Mouse (Mus musculus) layer of hippocampus, adult 2 months (tissue): ENCODE measurements around the gene Thyn1. TPM values are rescaled to one million over a fixed set of nuclear protein-coding genes. Genes with fewer than 3 reads are reported as not detected.
A peak's percentile ranks its signal among the peaks of the same experiment; 100 is the strongest.

Source experiments
- DNase-seq, 2 experiments: peaks; one replicate each; pipeline ENCODE4 v3.0.0; 2022; ENCODE audit warnings: low spot score in 2 of 2
- H3K27ac ChIP-seq: fragments of 200-600 bp; 2 replicates; pipeline ENCODE4 v1.8.1; 2022
- H3K4me3 ChIP-seq: fragments of 200-600 bp; 2 replicates; pipeline ENCODE4 v1.8.1; 2022; ENCODE audit warnings: mild to moderate bottlenecking
- CTCF ChIP-seq: fragments of 200-600 bp; conservative IDR thresholded peaks from 2 replicates; pipeline ENCODE4 v1.8.1; 2022; ENCODE audit warnings: antibody characterized with exemption, mild to moderate bottlenecking, moderate library complexity
- long read RNA-seq, 2 experiments: library from polyadenylated mRNA; stranded (forward); transcript quantifications; one replicate each; pipeline ENCODE4 v2.0.0; 2021; ENCODE audit warnings: borderline mapping rate in 2 of 2
- total RNA-seq, 2 experiments: library from RNA; stranded (reverse); gene quantifications; 2 replicates each; pipeline ENCODE4 v1.2.3; 2021

The Thyn1 gene
- 100 to 1,000 TPM in 1 of 2 experiments, 10 to 100 TPM in 1; 98.7 to 107 TPM for total RNA-seq
- long read RNA-seq, experiment 1, transcript Thyn1-201 (8 exons, 918 nt), result major isoform, 5 of 13 reads
- long read RNA-seq, experiment 1, partial matches to known transcripts, result 3 of 13 reads
- long read RNA-seq, experiment 1, other reads (novel, unspliced or antisense), result 1 of 13 reads
- long read RNA-seq, experiment 2, transcript Thyn1-201 (8 exons, 918 nt), result minor isoform, 7 of 34 reads
- long read RNA-seq, experiment 2, transcript Thyn1-202 (7 exons, 1,107 nt), result major isoform, 10 of 34 reads
- long read RNA-seq, experiment 2, partial matches to known transcripts, result 14 of 34 reads
- long read RNA-seq, experiment 2, other reads (novel, unspliced or antisense), result 2 of 34 reads

DNA sequence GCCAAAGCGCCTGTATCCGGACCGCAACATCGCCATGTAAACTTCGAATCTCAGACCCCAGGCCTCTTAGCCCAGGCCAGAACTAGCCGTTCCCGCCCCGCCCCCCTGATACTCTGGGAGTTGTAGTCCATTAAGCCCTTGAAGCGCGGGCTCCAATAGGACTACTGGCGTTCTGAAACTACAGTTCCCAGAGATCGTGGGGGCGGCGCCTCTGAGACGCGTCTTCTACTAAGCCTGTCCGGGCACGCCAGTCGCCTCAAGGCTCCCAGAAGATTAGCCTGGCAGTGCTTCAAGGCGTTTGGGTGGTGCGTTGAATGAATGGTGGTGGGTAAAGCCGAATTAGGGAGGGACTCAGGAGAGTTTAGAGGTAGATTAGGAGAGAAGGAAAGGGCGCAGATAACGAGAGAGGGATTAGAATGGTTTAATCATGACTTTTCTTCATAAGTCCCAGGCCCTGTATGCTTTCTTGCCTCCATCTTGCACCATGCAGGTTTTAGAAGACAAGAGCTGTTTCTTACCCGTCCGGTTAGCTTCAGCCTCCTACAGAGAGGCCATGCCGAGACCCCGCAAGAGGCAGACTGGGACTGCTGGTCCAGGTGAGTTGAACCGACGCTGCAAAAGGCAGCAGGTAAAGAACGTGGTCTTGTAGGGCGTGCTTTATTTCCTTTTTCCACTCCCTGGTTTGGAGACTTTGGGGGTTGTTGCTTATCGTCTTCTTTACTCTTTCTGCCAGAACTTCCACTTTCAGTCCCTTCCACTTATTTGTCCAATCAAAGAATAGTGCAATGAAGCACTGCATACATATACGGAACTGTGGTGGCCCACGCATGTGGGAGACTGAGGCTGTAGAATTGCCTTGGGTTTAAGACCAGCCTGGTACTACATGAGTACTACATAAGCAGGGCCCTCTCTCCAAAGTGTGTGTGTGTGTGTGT is at the start of gene Thyn1, which contains the start of gene Acad8:
TSS of gene Thyn1 (plus strand) at position 250 of the 935 bp plus-strand sequence.
TSS of gene Acad8 (minus strand) at position 106 of the 935 bp plus-strand sequence.
- DNase-seq, result peak; percentile 94 to 97
- Histone ChIP-seq H3K27ac (peak within 1 kb of the TSS; percentile 88), H3K4me3 (peak within 1 kb of the TSS; percentile 98)
- no peak for TF ChIP-seq CTCF

DNA sequence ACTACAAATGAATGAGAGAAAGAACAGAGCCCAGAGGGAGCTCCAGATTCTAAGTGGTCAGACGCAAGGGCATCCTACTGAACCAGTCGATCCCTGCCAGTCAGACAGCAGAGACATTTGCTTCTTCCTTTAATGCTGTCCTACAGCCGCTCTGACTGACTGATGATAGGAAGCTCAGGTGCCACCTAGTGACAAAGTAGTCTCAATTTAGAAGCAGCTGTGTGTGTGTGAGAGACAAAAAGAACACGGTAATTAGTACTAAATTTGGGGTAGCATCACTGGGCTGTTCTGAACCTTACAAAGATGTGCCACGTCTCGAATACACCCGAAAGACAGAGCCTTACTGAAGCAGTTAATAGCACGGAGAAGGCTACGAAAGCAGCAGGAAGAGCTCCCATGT is 21.8 kb upstream of the Thyn1 start:
- no peak for DNase-seq
- TF ChIP-seq CTCF, result peak; percentile 64

DNA sequence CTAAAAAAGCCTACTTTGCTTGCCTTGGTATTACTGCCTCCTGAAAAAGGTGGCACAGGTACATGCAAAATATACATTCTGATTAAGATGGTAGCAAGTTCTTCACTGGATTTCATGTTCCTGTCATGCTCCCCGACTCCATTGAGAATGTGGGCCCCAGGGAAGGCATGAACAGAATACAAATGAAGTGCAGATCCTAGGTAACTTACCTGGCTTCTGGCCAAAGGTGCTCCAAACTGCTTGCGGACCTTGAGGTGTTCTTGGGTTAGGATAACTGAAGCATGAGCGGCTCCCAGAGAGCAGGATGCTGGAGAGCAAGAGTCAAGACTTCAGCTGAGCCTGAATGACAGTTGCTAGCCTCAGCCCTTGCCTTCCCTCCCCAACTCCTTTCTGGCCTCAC is 20.7 kb upstream of the Thyn1 start:
- H3K4me3 ChIP-seq, result no peak overlapping the region
- no peak for DNase-seq
- H3K27ac ChIP-seq, result no peak overlapping the region
- no peak for TF ChIP-seq CTCF

More for the DNA sequence above, 21.8 kb upstream of the Thyn1 start:
- Histone ChIP-seq H3K4me3 (no peak overlapping the region), H3K27ac (no peak overlapping the region)

- no peak overlapping the region for H3K4me3 ChIP-seq
- no peak overlapping the region for H3K27ac ChIP-seq
- DNase-seq, result no peak
- no peak for TF ChIP-seq CTCF
Observed at GRCm38 (mm10) chr9:26985090-26985613, 14.4 kb upstream of the Thyn1 start.

DNA sequence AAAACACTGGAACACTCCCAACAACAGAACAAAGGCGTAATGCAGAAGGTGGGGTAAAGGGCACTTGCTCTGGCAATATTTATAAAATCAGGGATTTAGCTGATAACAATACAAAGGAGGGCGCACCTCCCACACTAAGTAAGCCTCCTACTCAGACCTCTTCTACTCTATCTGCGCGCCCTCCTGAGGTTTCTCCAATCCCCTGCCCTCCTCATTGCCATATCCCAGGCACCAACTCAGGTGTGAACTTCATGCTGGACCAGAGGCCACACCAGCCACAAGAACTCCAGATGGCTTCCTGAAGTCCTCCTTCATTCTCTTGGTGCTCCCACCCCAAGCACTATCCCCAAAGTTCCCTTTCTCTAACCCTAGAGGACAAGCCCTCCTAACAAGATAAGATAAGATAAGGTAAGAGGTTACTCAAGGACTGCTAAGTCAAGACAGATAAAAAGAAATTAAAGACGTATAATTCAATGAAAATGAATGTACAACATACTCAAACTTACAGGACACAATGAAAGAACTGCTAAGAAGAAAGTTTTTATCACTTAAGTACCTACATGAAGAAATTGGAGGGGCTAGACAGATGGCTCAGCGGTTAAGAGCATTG is 13.7 kb upstream of the Thyn1 start:
- Histone ChIP-seq H3K4me3 (no peak overlapping the region), H3K27ac (no peak overlapping the region)
- TF ChIP-seq CTCF, result no peak
- DNase-seq, result no peak

DNA sequence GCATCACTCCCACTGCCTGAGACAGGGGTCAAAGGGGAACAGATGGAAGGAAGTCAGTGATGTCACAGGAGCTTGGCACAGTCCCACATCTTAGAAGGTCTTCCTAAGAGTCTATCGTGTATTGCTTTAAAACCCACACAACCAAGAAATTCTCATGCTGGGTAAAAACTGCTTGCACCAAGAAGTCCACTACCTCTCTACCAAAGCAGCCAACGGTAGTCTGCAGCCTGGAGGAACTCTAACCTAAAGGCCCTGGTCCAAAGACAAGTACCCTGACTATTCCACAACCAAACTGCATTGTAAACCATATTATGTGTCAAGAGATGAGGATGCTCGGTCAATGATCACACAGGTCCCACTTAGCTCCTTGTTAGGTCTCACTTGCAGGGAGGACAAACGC is 9.3 kb upstream of the Thyn1 start:
- no peak for DNase-seq
- Histone ChIP-seq H3K27ac (no peak overlapping the region), H3K4me3 (no peak overlapping the region)
- no peak for TF ChIP-seq CTCF

- no peak for DNase-seq
- H3K4me3 ChIP-seq, result 0 out of 2 replicates have a peak overlapping the region, but pooled peaks have one; percentile 2
- no peak overlapping the region for H3K27ac ChIP-seq
- TF ChIP-seq CTCF, result no peak
Observed at GRCm38 (mm10) chr9:26993118-26993517, 6.4 kb upstream of the Thyn1 start.

DNA sequence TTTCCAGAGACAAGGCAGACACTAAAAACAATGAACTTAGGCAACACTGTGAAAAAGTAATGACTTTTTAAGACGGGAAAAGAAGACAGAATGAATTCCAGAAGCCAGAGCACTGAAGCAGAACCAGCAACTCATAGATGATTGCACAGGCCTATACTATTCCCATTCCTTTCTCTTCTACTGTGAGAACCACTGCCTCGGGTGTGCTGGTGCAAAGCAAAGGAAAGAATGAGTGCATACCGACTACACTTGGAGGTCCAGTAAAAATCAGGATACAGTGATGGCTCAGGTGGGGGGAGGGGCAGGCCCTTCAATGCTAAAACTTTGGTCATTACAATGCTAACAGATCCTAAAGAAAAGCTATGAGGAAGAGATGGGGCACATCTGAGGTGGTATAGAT is 5.6 kb upstream of the Thyn1 start:
- no peak for DNase-seq
- H3K4me3 ChIP-seq, result no peak overlapping the region
- H3K27ac ChIP-seq, result no peak overlapping the region
- TF ChIP-seq CTCF, result no peak

DNA sequence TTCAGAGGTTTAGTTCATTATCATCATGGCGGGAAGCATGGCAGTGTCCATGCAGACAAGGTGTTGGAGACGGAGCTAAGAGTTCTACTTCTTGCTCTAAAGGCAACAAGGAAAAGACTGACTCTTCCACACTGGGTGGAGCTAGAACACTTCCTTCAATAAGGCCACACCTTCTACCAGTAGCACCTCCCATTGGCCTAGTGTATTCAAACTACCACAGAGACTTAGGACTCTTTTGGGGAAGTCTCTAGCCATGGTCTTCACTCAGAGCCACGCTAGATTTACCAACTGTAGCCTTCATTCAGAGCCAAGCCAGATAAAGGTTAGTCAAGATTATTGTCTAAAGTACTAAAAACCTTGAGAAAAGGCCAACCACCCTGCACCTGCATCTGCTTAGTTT is 2.4 kb upstream of the Thyn1 start:
- TF ChIP-seq CTCF, result no peak
- Histone ChIP-seq H3K27ac (no peak overlapping the region), H3K4me3 (no peak overlapping the region)
- DNase-seq, result no peak

DNA sequence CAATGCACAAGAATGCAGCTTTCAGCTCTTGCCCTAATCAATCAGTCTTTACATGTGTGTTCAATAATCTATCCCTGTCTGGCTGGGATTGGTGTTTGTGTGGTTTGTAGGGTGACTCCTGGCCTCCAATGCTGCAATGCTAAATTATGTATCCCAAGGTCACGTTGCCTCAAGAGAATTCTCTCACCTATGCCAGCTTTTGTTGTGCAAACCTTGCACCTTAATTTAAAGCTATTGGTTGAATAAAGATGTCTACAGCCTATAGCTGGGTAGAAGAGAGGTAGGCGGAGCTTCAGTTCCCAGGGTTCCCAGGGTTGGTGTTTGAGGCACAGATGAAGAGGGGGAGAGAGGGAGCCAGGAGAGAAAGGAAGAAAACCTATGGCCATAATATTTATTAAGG is 2.0 kb upstream of the Thyn1 start:
- DNase-seq, result no peak
- TF ChIP-seq CTCF, result no peak
- H3K27ac ChIP-seq, result no peak overlapping the region
- no peak overlapping the region for H3K4me3 ChIP-seq

DNA sequence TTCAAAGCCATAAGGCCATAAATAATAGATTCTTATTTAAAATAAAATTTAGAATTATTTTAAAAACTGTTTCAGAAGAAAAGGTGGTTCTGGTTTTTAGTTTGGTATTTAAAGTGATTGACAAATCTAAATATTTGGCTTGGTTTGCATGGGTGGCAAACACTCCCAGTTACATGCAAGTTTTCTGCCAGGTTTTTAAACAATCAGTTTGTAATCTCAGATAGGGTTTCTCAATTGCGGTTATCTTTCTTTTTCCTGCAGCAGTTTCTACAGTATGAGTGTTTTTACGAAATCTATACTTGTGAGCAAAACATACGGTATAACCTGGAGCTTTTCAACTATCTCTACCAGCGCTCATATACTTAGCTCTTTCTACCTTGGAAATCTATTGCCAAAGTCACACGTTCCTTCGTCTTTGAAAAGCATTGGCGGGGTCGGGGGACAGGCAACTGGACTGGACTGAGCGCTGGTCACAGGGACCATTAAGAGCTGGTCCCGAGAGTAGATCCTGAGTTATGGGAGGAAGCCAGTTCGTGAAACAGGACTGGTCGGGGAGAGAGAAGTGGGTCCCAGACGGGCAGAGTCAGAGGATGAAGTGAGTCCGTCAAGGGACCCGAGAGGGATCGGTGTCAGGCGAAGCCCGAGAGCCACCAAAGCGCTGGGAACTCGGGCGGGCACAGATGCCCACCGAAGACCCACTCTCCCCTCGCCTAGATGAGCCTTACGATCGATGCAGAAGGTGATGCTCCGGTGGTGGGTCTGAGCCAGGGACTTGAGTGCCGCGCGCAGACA is 645 bp upstream of the Thyn1 start:
- DNase-seq, result no peak
- TF ChIP-seq CTCF, result no peak
- H3K4me3 ChIP-seq, result peak overlapping the region; percentile 98
- H3K27ac ChIP-seq, result peak overlapping the region; percentile 88

DNA sequence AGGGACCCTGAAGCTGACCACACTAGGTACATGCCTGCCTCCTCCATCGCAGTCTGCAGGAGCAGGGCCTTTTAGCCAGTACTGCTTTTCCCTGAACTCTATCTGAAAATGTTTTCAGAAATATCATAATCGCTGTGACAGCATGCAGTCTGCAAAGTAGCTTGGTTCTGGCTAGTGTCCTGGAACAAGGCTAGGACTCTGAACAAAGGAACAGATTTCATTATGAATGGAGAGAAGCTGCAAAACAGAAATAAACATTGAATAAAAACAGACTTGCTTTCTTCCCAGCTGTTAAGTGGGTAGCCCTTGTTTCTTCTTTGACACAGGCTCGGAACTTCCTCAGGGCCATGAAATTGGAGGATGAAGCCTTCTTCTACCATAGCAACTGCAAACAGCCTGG is 5.7 kb downstream of the Thyn1 start:
- Histone ChIP-seq H3K27ac (peak overlapping the region; percentile 91), H3K4me3 (no peak overlapping the region; the same call in 1 of the 2 replicates)
- DNase-seq, result no peak
- no peak for TF ChIP-seq CTCF
